Mouse (Mus musculus) erythroid progenitor cell, adult 5-6 weeks (primary cell): ENCODE measurements around the gene Senp7. TPM values are rescaled to one million over a fixed set of nuclear protein-coding genes. Genes with fewer than 3 reads are reported as not detected.

Source experiments
- total RNA-seq, 2 experiments: library from RNA; stranded (forward) in 1 of 2; stranded (reverse) in 1 of 2; fragments of 150-400 nt in 1 of 2; fragments of 186-747, 209-891 nt in 1 of 2; gene quantifications; 2 replicates each; pipeline versions ENCODE4 v1.2.3 to v1.2.4; 2015 to 2017; ENCODE audit warnings: low replicate concordance in 2 of 2

Senp7 gene
- total RNA-seq, 2 experiments from 2014 or later = 106 to 108 TPM

Other genes with a start within 250 kb of the Senp7 start
- 8.8 and 11.2 TPM in 2 replicates for gene Nfkbiz, start 209.4 kb upstream of the Senp7 start, total RNA-seq (2015; ENCODE audit: low replicate concordance)
- 4.5 and 6.0 TPM in 2 replicates for gene Nfkbiz, start 209.4 kb upstream of the Senp7 start, total RNA-seq (2017; ENCODE audit: low replicate concordance)
- gene Nxpe3, start 153.1 kb upstream of the Senp7 start, total RNA-seq (2015; ENCODE audit: low replicate concordance) = 1.4 and 4.2 TPM in 2 replicates
- gene Nxpe3, start 153.1 kb upstream of the Senp7 start, total RNA-seq (2017; ENCODE audit: low replicate concordance) = 2.6 and 3.3 TPM in 2 replicates
- 27.0 and 28.1 TPM in 2 replicates for gene Cep97, start 113.5 kb upstream of the Senp7 start, total RNA-seq (2015; ENCODE audit: low replicate concordance)
- 17.6 and 18.2 TPM in 2 replicates for gene Cep97, start 113.5 kb upstream of the Senp7 start, total RNA-seq (2017; ENCODE audit: low replicate concordance)
- gene Rpl24, start 82.1 kb upstream of the Senp7 start, total RNA-seq (2015; ENCODE audit: low replicate concordance) = 398 and 515 TPM in 2 replicates
- 194 and 260 TPM in 2 replicates for gene Rpl24, start 82.1 kb upstream of the Senp7 start, total RNA-seq (2017; ENCODE audit: low replicate concordance)
- 25.6 and 26.7 TPM in 2 replicates for gene Zbtb11, start 74.5 kb upstream of the Senp7 start, total RNA-seq (2015; ENCODE audit: low replicate concordance)
- gene Zbtb11, start 74.5 kb upstream of the Senp7 start, total RNA-seq (2017; ENCODE audit: low replicate concordance) = 37.4 and 39.4 TPM in 2 replicates
- 75.0 and 95.2 TPM in 2 replicates for gene Pcnp, start 18.6 kb upstream of the Senp7 start, total RNA-seq (2015; ENCODE audit: low replicate concordance)
- 97.5 and 100.0 TPM in 2 replicates for gene Pcnp, start 18.6 kb upstream of the Senp7 start, total RNA-seq (2017; ENCODE audit: low replicate concordance)
- gene Trmt10c, start 10.5 kb upstream of the Senp7 start, total RNA-seq (2015; ENCODE audit: low replicate concordance) = 5.4 and 15.1 TPM in 2 replicates
- 4.0 and 9.4 TPM in 2 replicates for gene Trmt10c, start 10.5 kb upstream of the Senp7 start, total RNA-seq (2017; ENCODE audit: low replicate concordance)
- 1.4 and 3.8 TPM in 2 replicates for gene Impg2, start 156.0 kb downstream of the Senp7 start, total RNA-seq (2015; ENCODE audit: low replicate concordance)
- 0.61 and 4.2 TPM in 2 replicates for gene Impg2, start 156.0 kb downstream of the Senp7 start, total RNA-seq (2017; ENCODE audit: low replicate concordance)